Mouse (Mus musculus): ENCODE data around the gene Ccdc107. TPM values are rescaled to one million over a fixed set of nuclear protein-coding genes. Genes with fewer than 3 reads are reported as not detected.

The Ccdc107 gene
- polyA plus RNA-seq, 2 experiments = 78.8 to 118 TPM

GRCm38 (mm10) chr4:43509109-43509508 lies 16.4 kb downstream of the Ccdc107 start:
- no peaks in the 10 kb centered on the region for H3K9me3 ChIP-seq (ENCODE audit: control insufficient read depth, low read length)
- DNase-seq (ENCODE audit: low spot score) = no peak
- no peaks in the 10 kb centered on the region for H3K36me3 ChIP-seq (ENCODE audit: control insufficient read depth, insufficient read depth, low read length)
- H3K9ac ChIP-seq (ENCODE audit: low read depth, low read length, severe bottlenecking) = peak overlapping the region; percentile 52; the same call in 1 of the 2 replicates
- WGBS = 39% methylated on average over 9 of the region's 9 CpGs
- no peak for ATAC-seq (ENCODE audit: low FRiP score, low read depth)
- TF ChIP-seq POLR2A (IDR thresholded peaks at IDR 0.05; ENCODE audit: borderline replicate concordance, extremely low read depth, insufficient read depth, insufficient read length) = no peak
- H3K4me3 ChIP-seq (replicated peaks; ENCODE audit: low read length) = peak overlapping the region; percentile 48
- peak overlapping the region; percentile 77 for H3K4me2 ChIP-seq (replicated peaks; ENCODE audit: low read depth, low read length, severe bottlenecking)
- H3K4me1 ChIP-seq (ENCODE audit: control insufficient read depth, insufficient read depth, low read length) = peaks cover 24% of the 10 kb centered on the region
- no peaks in the 10 kb centered on the region for H3K27me3 ChIP-seq (ENCODE audit: control insufficient read depth, insufficient read depth, low read length)
- H3K27ac ChIP-seq (replicated peaks; ENCODE audit: low read depth, low read length) = no peak overlapping the region

GRCm38 (mm10) chr4:43511675-43512454 lies 19.2 kb downstream of the Ccdc107 start:
- Histone ChIP-seq H3K4me3 (replicated peaks; ENCODE audit: low read length) (no peak overlapping the region), H3K4me2 (replicated peaks; ENCODE audit: low read depth, low read length, severe bottlenecking) (no peak overlapping the region), H3K9me3 (ENCODE audit: control insufficient read depth, low read length) (no peaks in the 10 kb centered on the region), H3K4me1 (ENCODE audit: control insufficient read depth, insufficient read depth, low read length) (peaks cover 23% of the 10 kb centered on the region), H3K27ac (replicated peaks; ENCODE audit: low read depth, low read length) (no peak overlapping the region), H3K27me3 (ENCODE audit: control insufficient read depth, insufficient read depth, low read length) (no peaks in the 10 kb centered on the region), H3K36me3 (ENCODE audit: control insufficient read depth, insufficient read depth, low read length) (peaks cover 2% of the 10 kb centered on the region), H3K9ac (ENCODE audit: low read depth, low read length, severe bottlenecking) (no peak overlapping the region)
- DNase-seq (ENCODE audit: low spot score) (no peak), ATAC-seq (ENCODE audit: low FRiP score, low read depth) (no peak)
- no peak for TF ChIP-seq POLR2A (IDR thresholded peaks at IDR 0.05; ENCODE audit: borderline replicate concordance, extremely low read depth, insufficient read depth, insufficient read length)
- WGBS = 81% methylated on average over 18 of the region's 19 CpGs

- ATAC-seq (ENCODE audit: low FRiP score, low read depth) = no peak
- Histone ChIP-seq H3K27me3 (ENCODE audit: control insufficient read depth, insufficient read depth, low read length) (no peaks in the 10 kb centered on the region), H3K36me3 (ENCODE audit: control insufficient read depth, insufficient read depth, low read length) (peaks cover 10% of the 10 kb centered on the region), H3K4me3 (replicated peaks; ENCODE audit: low read length) (no peak overlapping the region), H3K27ac (replicated peaks; ENCODE audit: low read depth, low read length) (no peak overlapping the region), H3K9me3 (ENCODE audit: control insufficient read depth, low read length) (no peaks in the 10 kb centered on the region), H3K4me2 (replicated peaks; ENCODE audit: low read depth, low read length, severe bottlenecking) (no peak overlapping the region), H3K9ac (ENCODE audit: low read depth, low read length, severe bottlenecking) (no peak overlapping the region), H3K4me1 (ENCODE audit: control insufficient read depth, insufficient read depth, low read length) (peaks cover 17% of the 10 kb centered on the region)
- TF ChIP-seq POLR2A (IDR thresholded peaks at IDR 0.05; ENCODE audit: borderline replicate concordance, extremely low read depth, insufficient read depth, insufficient read length) = no peak
- WGBS = 55% methylated on average over 7 of the region's 7 CpGs
- DNase-seq (ENCODE audit: low spot score) = no peak
Measured at GRCm38 (mm10) chr4:43512653-43513052, 20.0 kb downstream of the Ccdc107 start.

GRCm38 (mm10) chr4:43513300-43513699 lies 20.6 kb downstream of the Ccdc107 start:
- no peak for DNase-seq (ENCODE audit: low spot score)
- Histone ChIP-seq H3K27me3 (ENCODE audit: control insufficient read depth, insufficient read depth, low read length) (no peaks in the 10 kb centered on the region), H3K4me1 (ENCODE audit: control insufficient read depth, insufficient read depth, low read length) (peaks cover 11% of the 10 kb centered on the region), H3K4me2 (replicated peaks; ENCODE audit: low read depth, low read length, severe bottlenecking) (no peak overlapping the region), H3K4me3 (replicated peaks; ENCODE audit: low read length) (no peak overlapping the region), H3K9me3 (ENCODE audit: control insufficient read depth, low read length) (no peaks in the 10 kb centered on the region), H3K36me3 (ENCODE audit: control insufficient read depth, insufficient read depth, low read length) (peaks cover 16% of the 10 kb centered on the region), H3K9ac (ENCODE audit: low read depth, low read length, severe bottlenecking) (no peak overlapping the region), H3K27ac (replicated peaks; ENCODE audit: low read depth, low read length) (no peak overlapping the region)
- no peak for ATAC-seq (ENCODE audit: low FRiP score, low read depth)
- no peak for TF ChIP-seq POLR2A (IDR thresholded peaks at IDR 0.05; ENCODE audit: borderline replicate concordance, extremely low read depth, insufficient read depth, insufficient read length)
- 90% methylated on average over 4 of the region's 4 CpGs for WGBS

GRCm38 (mm10) chr4:43513791-43514190 lies 21.1 kb downstream of the Ccdc107 start:
- H3K9ac ChIP-seq (ENCODE audit: low read depth, low read length, severe bottlenecking) = no peak overlapping the region
- WGBS = 57% methylated on average over 4 of the region's 4 CpGs
- no peak for TF ChIP-seq POLR2A (IDR thresholded peaks at IDR 0.05; ENCODE audit: borderline replicate concordance, extremely low read depth, insufficient read depth, insufficient read length)

More at GRCm38 (mm10) chr4:43513791-43514190, 21.1 kb downstream of the Ccdc107 start:
- H3K4me1 ChIP-seq (ENCODE audit: control insufficient read depth, insufficient read depth, low read length) = peaks cover 7% of the 10 kb centered on the region
- DNase-seq (ENCODE audit: low spot score) (no peak), ATAC-seq (ENCODE audit: low FRiP score, low read depth) (no peak)
- H3K4me3 ChIP-seq (replicated peaks; ENCODE audit: low read length) = no peak overlapping the region
- peaks cover 18% of the 10 kb centered on the region for H3K36me3 ChIP-seq (ENCODE audit: control insufficient read depth, insufficient read depth, low read length)
- H3K9me3 ChIP-seq (ENCODE audit: control insufficient read depth, low read length) = no peaks in the 10 kb centered on the region
- H3K27ac ChIP-seq (replicated peaks; ENCODE audit: low read depth, low read length) = no peak overlapping the region
- H3K27me3 ChIP-seq (ENCODE audit: control insufficient read depth, insufficient read depth, low read length) = no peaks in the 10 kb centered on the region
- no peak overlapping the region for H3K4me2 ChIP-seq (replicated peaks; ENCODE audit: low read depth, low read length, severe bottlenecking)
